Mouse (Mus musculus): Measurements from ENCODE around the gene Tspan9.

DNA sequence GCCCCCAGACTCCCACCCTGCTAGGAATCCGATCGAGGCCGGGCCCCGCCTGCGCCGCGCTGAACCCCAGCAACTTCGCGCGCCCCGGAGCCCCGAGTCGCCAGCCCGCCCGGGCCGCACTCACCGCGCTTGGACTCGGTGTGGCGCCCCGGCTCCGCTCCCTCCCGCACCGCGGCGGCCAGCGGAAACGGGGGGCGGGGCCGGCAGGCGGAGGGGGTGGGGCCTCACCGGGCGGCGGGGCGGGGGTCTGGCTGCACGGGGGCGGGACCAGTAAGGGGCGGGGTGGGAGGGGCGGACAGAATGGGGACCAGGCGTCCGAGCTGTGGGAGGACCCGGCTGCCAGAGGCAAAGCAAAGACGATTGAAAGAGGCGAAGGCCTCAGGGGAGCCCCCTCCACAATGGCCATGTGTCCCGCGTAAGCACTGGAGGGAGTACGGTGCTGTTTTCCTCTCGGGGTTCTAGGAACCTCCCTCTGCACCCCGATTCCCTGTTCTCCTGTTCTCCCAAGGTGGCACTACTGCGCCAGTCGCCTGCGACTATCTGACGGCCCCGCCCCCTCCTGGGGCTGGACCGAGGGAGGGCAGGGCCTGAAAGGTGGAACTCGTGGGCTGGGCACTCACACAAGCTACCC is at the start of gene Tspan9:
- 0 out of 2 replicates have a peak, but pooled peaks have one; percentile 12 for TF ChIP-seq CTCF (IDR thresholded peaks at IDR 0.05; ENCODE audit: low read depth)
- TF ChIP-seq EP300 (IDR thresholded peaks at IDR 0.05; ENCODE audit: low read depth) = no peak
